ENCODE assay signal across 29 mouse cellular contexts in genomic region chr16:33373326-33373725, GRCm38 (mm10).
"Had no signal": no experiment of that assay in that cellular context is flagged by ENCODE, and none has a peak within 500 bp of the region (broad histone marks: within the 10 kb centered on the region; RNA-seq: fewer than 3 reads in every experiment).

No protein-coding gene starts in this region.

- DNase-seq: heart, postnatal 10 days; heart, postnatal 36 days; heart, postnatal 4 days; kidney, adult 11 months; kidney, adult 18-20 months; kidney, adult 2 months; kidney, adult 8-10 months; kidney, adult 9 months; kidney, postnatal 10 days; kidney, postnatal 14 days; kidney, postnatal 25 days; kidney, postnatal 36 days; kidney, postnatal 4 days; layer of hippocampus, adult 9-11 months; layer of hippocampus, postnatal 36 days had no signal

- H3K27me3 ChIP-seq: heart, embryonic 12.5 days; heart, embryonic 13.5 days; heart, embryonic 15.5 days; hindbrain, embryonic 12.5 days; hindbrain, embryonic 13.5 days; hindbrain, embryonic 15.5 days; intestine, embryonic 15.5 days; kidney, embryonic 15.5 days had no signal

- H3K9me3 ChIP-seq: heart, embryonic 12.5 days; heart, embryonic 13.5 days; heart, embryonic 15.5 days; hindbrain, embryonic 10.5 days; hindbrain, embryonic 12.5 days; hindbrain, embryonic 13.5 days; hindbrain, embryonic 15.5 days; intestine, embryonic 15.5 days; kidney, embryonic 15.5 days had no signal

- H3K27ac ChIP-seq: heart, embryonic 13.5 days; heart, embryonic 15.5 days; hindbrain, embryonic 10.5 days; hindbrain, embryonic 12.5 days; hindbrain, embryonic 13.5 days; hindbrain, embryonic 14.5 days; hindbrain, embryonic 15.5 days; hindbrain, postnatal 0 days; intestine, embryonic 15.5 days; kidney, embryonic 15.5 days; kidney, postnatal 0 days; layer of hippocampus, adult 2 months; left cerebral cortex, adult 2 months had no signal

- H3K36me3 ChIP-seq: heart, embryonic 12.5 days; heart, embryonic 13.5 days; heart, embryonic 15.5 days; hindbrain, embryonic 10.5 days; hindbrain, embryonic 12.5 days; hindbrain, embryonic 13.5 days; hindbrain, embryonic 15.5 days; intestine, embryonic 15.5 days; kidney, embryonic 15.5 days had no signal

- H3K4me1 ChIP-seq: hindbrain, embryonic 12.5 days; hindbrain, embryonic 13.5 days; hindbrain, embryonic 15.5 days; intestine, embryonic 15.5 days; kidney, embryonic 15.5 days had no signal

- H3K4me3 ChIP-seq: heart, embryonic 12.5 days; heart, embryonic 13.5 days; heart, embryonic 15.5 days; hindbrain, embryonic 10.5 days; hindbrain, embryonic 12.5 days; hindbrain, embryonic 13.5 days; hindbrain, embryonic 15.5 days; intestine, embryonic 15.5 days; kidney, embryonic 15.5 days; layer of hippocampus, adult 2 months; left cerebral cortex, adult 2 months had no signal
